Mouse (Mus musculus) embryonic facial prominence, embryonic 10.5 days (tissue): Measurements from ENCODE around the gene Plekhj1. TPM values are rescaled to one million over a fixed set of nuclear protein-coding genes. Genes with fewer than 3 reads are reported as not detected.
A peak's percentile ranks its signal among the peaks of the same experiment; 100 is the strongest.

ENCODE experiments used
- DNase-seq: peaks from one replicate; pipeline ENCODE4 v3.0.0-alpha.2; 2017; ENCODE audit warnings: low spot score
- H3K27ac ChIP-seq: fragments of 300-500 bp; sonication (generic); replicated peaks from 2 replicates; pipeline ENCODE4 v1.5.1; 2016; ENCODE audit warnings: mild to moderate bottlenecking
- H3K27me3 ChIP-seq: fragments of 300-500 bp; sonication (generic); replicated peaks from 2 replicates; pipeline ENCODE4 v1.6.1; 2016; ENCODE audit warnings: low read depth, mild to moderate bottlenecking; ENCODE audit not compliant: poor library complexity, severe bottlenecking
- H3K36me3 ChIP-seq: fragments of 300-500 bp; sonication (generic); replicated peaks from 2 replicates; pipeline ENCODE4 v1.6.1; 2016; ENCODE audit warnings: mild to moderate bottlenecking, moderate library complexity
- H3K4me1 ChIP-seq: fragments of 300-500 bp; sonication (generic); 2 replicates; pipeline ENCODE4 v1.6.1; 2016
- H3K4me3 ChIP-seq: fragments of 300-500 bp; sonication (generic); 2 replicates; pipeline ENCODE4 v1.5.1; 2016; ENCODE audit warnings: mild to moderate bottlenecking, moderate library complexity
- H3K9me3 ChIP-seq: fragments of 300-500 bp; sonication (generic); 2 replicates; pipeline ENCODE4 v1.6.1; 2016; ENCODE audit warnings: mild to moderate bottlenecking
- WGBS: fragments of 180-500 bp; shearing (Covaris S2); methylation state at CpG from one replicate; pipeline ENCODE4 v1.1.7; 2016; 5-methylcytosine and 5-hydroxymethylcytosine counted together
- polyA plus RNA-seq: library from polyadenylated mRNA; unstranded; fragments of >200 nt; fragmentation: Nextera tagmentation; extraction: Ambion mirVana; gene quantifications from 2 replicates; pipeline ENCODE4 v1.2.1, GENCODE M21; 2016

Plekhj1 gene
- 181 and 184 TPM in 2 replicates for polyA plus RNA-seq

- peak; percentile 96 for DNase-seq
- H3K36me3 ChIP-seq, result peaks cover 71% of the 10 kb centered on the region
- peak within 1 kb of the TSS; percentile 98 for H3K27ac ChIP-seq
Measured at GRCm38 (mm10) chr10:80798150-80799006, at the start of gene Plekhj1, which contains the start of gene Sf3a2. Gene Plekhj1 (minus strand): TSS chr10:80798626. Gene Sf3a2 (plus strand): TSS chr10:80798198.

GRCm38 (mm10) chr10:80845732-80846131, 47.3 kb upstream of the Plekhj1 start:
- DNase-seq, result no peak
- Histone ChIP-seq H3K27ac (no peak overlapping the region), H3K9me3 (no peaks in the 10 kb centered on the region), H3K36me3 (peaks cover 9% of the 10 kb centered on the region), H3K4me3 (no peak overlapping the region), H3K4me1 (peaks cover 38% of the 10 kb centered on the region), H3K27me3 (peaks cover 58% of the 10 kb centered on the region)
- whole genome bisulfite sequencing, result 81% methylated on average over 12 of the region's 12 CpGs

More at GRCm38 (mm10) chr10:80798150-80799006, at the start of gene Plekhj1, which contains the start of gene Sf3a2:
- no peaks in the 10 kb centered on the region for H3K27me3 ChIP-seq
- no peaks in the 10 kb centered on the region for H3K9me3 ChIP-seq
- peak within 1 kb of the TSS; percentile 86 for H3K4me3 ChIP-seq
- H3K4me1 ChIP-seq, result peaks cover 35% of the 10 kb centered on the region
- WGBS, result under 1% methylated on average over 104 of the region's 104 CpGs

- DNase-seq, result no peak
- Histone ChIP-seq H3K27ac (no peak overlapping the region), H3K4me3 (peak overlapping the region; percentile 65; the same call in 1 of the 2 replicates), H3K27me3 (peaks cover 63% of the 10 kb centered on the region), H3K36me3 (peaks cover 3% of the 10 kb centered on the region), H3K4me1 (peaks cover 38% of the 10 kb centered on the region), H3K9me3 (no peaks in the 10 kb centered on the region)
- 68% methylated on average over 8 of the region's 8 CpGs for WGBS
Measured at GRCm38 (mm10) chr10:80845055-80845693, 46.7 kb upstream of the Plekhj1 start.

GRCm38 (mm10) chr10:80843931-80844547, 45.6 kb upstream of the Plekhj1 start, which contains the start of gene Lingo3:
Gene Lingo3 (minus strand): TSS chr10:80844039.
- peak within 1 kb of the TSS; percentile 65 for H3K27ac ChIP-seq
- H3K36me3 ChIP-seq, result no peaks in the 10 kb centered on the region
- H3K9me3 ChIP-seq, result no peaks in the 10 kb centered on the region
- H3K27me3 ChIP-seq, result peaks cover 63% of the 10 kb centered on the region
- DNase-seq, result peak; percentile 56
- H3K4me3 ChIP-seq, result peak within 1 kb of the TSS; percentile 65
- H3K4me1 ChIP-seq, result peaks cover 35% of the 10 kb centered on the region
- 5% methylated on average over 51 of the region's 51 CpGs for WGBS

- no peaks in the 10 kb centered on the region for H3K9me3 ChIP-seq
- peak overlapping the region; percentile 65 for H3K4me3 ChIP-seq
- H3K4me1 ChIP-seq, result peaks cover 28% of the 10 kb centered on the region
- H3K27me3 ChIP-seq, result peaks cover 65% of the 10 kb centered on the region
- peak; percentile 24 for DNase-seq
- H3K36me3 ChIP-seq, result no peaks in the 10 kb centered on the region
- H3K27ac ChIP-seq, result peak overlapping the region; percentile 65
- WGBS, result 9% methylated on average over 32 of the region's 32 CpGs
Measured at GRCm38 (mm10) chr10:80843087-80843930, 44.9 kb upstream of the Plekhj1 start.

GRCm38 (mm10) chr10:80842334-80842733, 43.9 kb upstream of the Plekhj1 start:
- Histone ChIP-seq H3K9me3 (no peaks in the 10 kb centered on the region), H3K27ac (no peak overlapping the region), H3K36me3 (no peaks in the 10 kb centered on the region), H3K4me3 (no peak overlapping the region), H3K4me1 (peaks cover 35% of the 10 kb centered on the region), H3K27me3 (peaks cover 74% of the 10 kb centered on the region)
- no peak for DNase-seq
- WGBS, result 82% methylated on average over 15 of the region's 15 CpGs

- Histone ChIP-seq H3K36me3 (no peaks in the 10 kb centered on the region), H3K27me3 (peaks cover 80% of the 10 kb centered on the region), H3K4me1 (peaks cover 41% of the 10 kb centered on the region), H3K4me3 (no peak overlapping the region), H3K27ac (no peak overlapping the region), H3K9me3 (no peaks in the 10 kb centered on the region)
- no peak for DNase-seq
- WGBS, result 73% methylated on average over 2 of the region's 2 CpGs
Measured at GRCm38 (mm10) chr10:80841685-80842084, 43.3 kb upstream of the Plekhj1 start.

- Histone ChIP-seq H3K4me1 (peaks cover 55% of the 10 kb centered on the region), H3K27me3 (peaks cover 82% of the 10 kb centered on the region), H3K36me3 (0 out of 2 replicates have a peak, but pooled peaks cover 3% of the 10 kb centered on the region), H3K9me3 (peaks cover 11% of the 10 kb centered on the region), H3K27ac (no peak overlapping the region), H3K4me3 (no peak overlapping the region)
- no peak for DNase-seq
- 70% methylated on average over 6 of the region's 6 CpGs for WGBS
Measured at GRCm38 (mm10) chr10:80839848-80840247, 41.4 kb upstream of the Plekhj1 start.

- 58% methylated on average over 2 of the region's 2 CpGs for WGBS
- Histone ChIP-seq H3K4me3 (0 out of 2 replicates have a peak overlapping the region, but pooled peaks have one; percentile 14), H3K9me3 (peaks cover 20% of the 10 kb centered on the region), H3K27me3 (peaks cover 82% of the 10 kb centered on the region), H3K4me1 (peaks cover 52% of the 10 kb centered on the region), H3K36me3 (0 out of 2 replicates have a peak, but pooled peaks cover 10% of the 10 kb centered on the region), H3K27ac (no peak overlapping the region)
- DNase-seq, result no peak
Measured at GRCm38 (mm10) chr10:80838346-80838912, 40.0 kb upstream of the Plekhj1 start.

- Histone ChIP-seq H3K9me3 (peaks cover 20% of the 10 kb centered on the region), H3K4me3 (0 out of 2 replicates have a peak overlapping the region, but pooled peaks have one; percentile 14), H3K27me3 (peaks cover 82% of the 10 kb centered on the region), H3K4me1 (peaks cover 54% of the 10 kb centered on the region), H3K27ac (no peak overlapping the region), H3K36me3 (0 out of 2 replicates have a peak, but pooled peaks cover 10% of the 10 kb centered on the region)
- WGBS, result 10% methylated on average over 2 of the region's 2 CpGs
- no peak for DNase-seq
Measured at GRCm38 (mm10) chr10:80837827-80838226, 39.4 kb upstream of the Plekhj1 start.

GRCm38 (mm10) chr10:80836949-80837379, 38.5 kb upstream of the Plekhj1 start:
- Histone ChIP-seq H3K9me3 (peaks cover 20% of the 10 kb centered on the region), H3K4me1 (peaks cover 61% of the 10 kb centered on the region), H3K27me3 (peaks cover 80% of the 10 kb centered on the region), H3K36me3 (0 out of 2 replicates have a peak, but pooled peaks cover 10% of the 10 kb centered on the region), H3K27ac (no peak overlapping the region), H3K4me3 (peak overlapping the region; percentile 6; the same call in 1 of the 2 replicates)
- DNase-seq, result no peak
- 49% methylated on average over 7 of the region's 7 CpGs for WGBS
